Mouse (Mus musculus): Measurements from ENCODE around the gene Psme1. TPM values are rescaled to one million over a fixed set of nuclear protein-coding genes. Genes with fewer than 3 reads are reported as not detected.
A peak's percentile ranks its signal among the peaks of the same experiment; 100 is the strongest.

Psme1 gene
- polyA plus RNA-seq, 1 experiment: 188 TPM

DNA sequence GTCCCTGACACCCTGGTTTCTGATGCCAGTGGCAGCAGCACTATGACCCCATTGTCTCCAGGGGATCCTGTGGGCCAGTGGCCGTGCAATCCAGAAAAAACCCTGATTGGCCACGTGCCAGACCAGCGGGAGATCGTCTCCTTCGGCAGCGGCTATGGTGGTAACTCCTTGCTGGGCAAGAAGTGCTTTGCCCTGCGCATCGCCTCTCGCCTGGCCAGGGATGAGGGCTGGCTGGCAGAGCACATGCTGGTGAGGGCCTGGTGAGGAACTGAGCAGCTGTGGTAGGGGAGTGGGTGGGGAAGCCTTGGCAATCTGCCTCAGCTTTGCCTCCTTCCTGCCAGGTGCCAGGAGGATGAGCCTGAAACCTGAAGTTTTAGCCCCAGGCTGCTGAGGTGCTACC is 33.6 kb upstream of the Psme1 start:
- TF ChIP-seq CTCF (IDR thresholded peaks at IDR 0.05; ENCODE audit: low read depth, low read length) (no peak), POLR2A (IDR thresholded peaks at IDR 0.05; ENCODE audit: insufficient read depth, low read length) (no peak), EP300 (IDR thresholded peaks at IDR 0.05; ENCODE audit: insufficient read depth, low read depth, low read length) (no peak)
- Histone ChIP-seq H3K4me1 (ENCODE audit: control insufficient read depth, insufficient read depth, low read length) (peaks cover 2% of the 10 kb centered on the region), H3K36me3 (ENCODE audit: control insufficient read depth, insufficient read depth, low read length, poor library complexity, severe bottlenecking) (peaks cover 49% of the 10 kb centered on the region), H3K4me3 (ENCODE audit: low read depth, low read length) (no peak overlapping the region), H3K9me3 (replicated peaks; ENCODE audit: control insufficient read depth, insufficient read depth, low read length, poor library complexity, severe bottlenecking) (no peaks in the 10 kb centered on the region), H3K9ac (ENCODE audit: low read depth, poor library complexity, severe bottlenecking) (no peak overlapping the region), H3K27me3 (ENCODE audit: control insufficient read depth, insufficient read depth, low read length, poor library complexity, severe bottlenecking) (no peaks in the 10 kb centered on the region), H3K27ac (ENCODE audit: insufficient read depth, low read length) (no peak overlapping the region)

DNA sequence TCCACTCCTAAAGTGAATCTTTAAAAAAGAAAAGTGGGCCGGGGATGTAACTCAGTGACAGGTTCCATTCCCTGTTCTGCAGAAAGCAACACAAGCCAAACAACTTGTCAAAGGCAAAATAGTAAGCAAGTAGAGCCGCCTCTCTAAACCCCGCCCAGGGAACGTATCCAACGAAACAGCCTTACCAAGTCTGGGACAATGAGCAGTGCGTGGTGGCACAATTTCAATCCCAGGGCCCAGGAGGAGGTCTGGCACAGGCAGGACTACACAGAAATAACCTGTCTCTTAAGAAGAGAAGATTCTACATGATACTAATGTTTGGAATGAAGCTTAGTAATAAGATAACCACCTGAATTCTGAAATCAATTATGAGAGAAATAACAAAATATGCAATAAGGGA is 27.7 kb upstream of the Psme1 start:
- no peak overlapping the region for H3K27ac ChIP-seq (ENCODE audit: insufficient read depth, low read length)
- H3K9ac ChIP-seq (ENCODE audit: low read depth, poor library complexity, severe bottlenecking): no peak overlapping the region
- no peak for TF ChIP-seq CTCF (IDR thresholded peaks at IDR 0.05; ENCODE audit: low read depth, low read length)
- no peak for TF ChIP-seq EP300 (IDR thresholded peaks at IDR 0.05; ENCODE audit: insufficient read depth, low read depth, low read length)
- TF ChIP-seq POLR2A (IDR thresholded peaks at IDR 0.05; ENCODE audit: insufficient read depth, low read length): no peak
- peaks cover 1% of the 10 kb centered on the region for H3K4me1 ChIP-seq (ENCODE audit: control insufficient read depth, insufficient read depth, low read length)
- H3K4me3 ChIP-seq (ENCODE audit: low read depth, low read length): no peak overlapping the region
- H3K9me3 ChIP-seq (replicated peaks; ENCODE audit: control insufficient read depth, insufficient read depth, low read length, poor library complexity, severe bottlenecking): no peaks in the 10 kb centered on the region
- H3K27me3 ChIP-seq (ENCODE audit: control insufficient read depth, insufficient read depth, low read length, poor library complexity, severe bottlenecking): no peaks in the 10 kb centered on the region
- peaks cover 36% of the 10 kb centered on the region for H3K36me3 ChIP-seq (ENCODE audit: control insufficient read depth, insufficient read depth, low read length, poor library complexity, severe bottlenecking)

DNA sequence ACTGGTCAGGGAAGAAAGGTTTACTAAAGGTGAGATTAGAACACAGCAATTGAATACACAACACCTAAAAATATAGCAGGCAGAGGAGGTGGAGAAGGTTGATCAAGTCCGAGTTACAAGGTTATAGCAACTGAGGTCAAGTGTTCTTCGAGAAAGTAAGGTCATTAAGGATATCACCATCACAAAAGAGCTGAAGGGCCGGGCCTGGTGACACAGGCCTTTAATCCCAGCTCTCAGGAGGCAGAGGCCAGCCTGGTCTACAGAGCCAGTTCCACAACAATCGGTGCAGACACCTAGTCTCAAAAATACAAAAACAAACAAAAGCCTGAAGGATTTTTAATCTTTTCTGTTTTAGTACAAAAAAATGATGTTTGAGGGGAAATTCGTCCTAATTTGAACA is 26.6 kb upstream of the Psme1 start:
- no peaks in the 10 kb centered on the region for H3K27me3 ChIP-seq (ENCODE audit: control insufficient read depth, insufficient read depth, low read length, poor library complexity, severe bottlenecking)
- peaks cover 1% of the 10 kb centered on the region for H3K4me1 ChIP-seq (ENCODE audit: control insufficient read depth, insufficient read depth, low read length)
- TF ChIP-seq EP300 (IDR thresholded peaks at IDR 0.05; ENCODE audit: insufficient read depth, low read depth, low read length) (peak; percentile 84), POLR2A (IDR thresholded peaks at IDR 0.05; ENCODE audit: insufficient read depth, low read length) (no peak)
- H3K4me3 ChIP-seq (ENCODE audit: low read depth, low read length): no peak overlapping the region
- no peak overlapping the region for H3K9ac ChIP-seq (ENCODE audit: low read depth, poor library complexity, severe bottlenecking)
- H3K36me3 ChIP-seq (ENCODE audit: control insufficient read depth, insufficient read depth, low read length, poor library complexity, severe bottlenecking): peaks cover 27% of the 10 kb centered on the region
- no peaks in the 10 kb centered on the region for H3K9me3 ChIP-seq (replicated peaks; ENCODE audit: control insufficient read depth, insufficient read depth, low read length, poor library complexity, severe bottlenecking)
- H3K27ac ChIP-seq (ENCODE audit: insufficient read depth, low read length): no peak overlapping the region

DNA sequence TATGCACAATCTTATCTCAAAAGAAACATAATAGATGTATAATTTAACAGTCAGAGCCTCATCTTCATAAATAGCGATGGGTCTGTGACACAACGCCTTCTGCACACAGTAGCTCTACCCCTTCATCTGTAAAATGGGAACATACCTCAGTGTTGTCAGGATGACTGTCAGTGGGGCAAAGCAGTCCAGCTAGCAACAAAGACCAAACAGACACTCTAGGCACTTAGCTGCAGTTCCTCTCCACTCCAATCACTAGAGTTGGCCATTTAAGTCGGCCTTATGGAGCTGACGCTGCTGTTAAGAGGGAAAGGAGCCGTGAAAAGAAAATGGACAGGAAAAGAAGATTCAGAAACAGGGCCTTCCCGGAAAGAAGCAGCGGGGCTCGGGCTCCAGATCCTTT is 26.1 kb upstream of the Psme1 start:
- peaks cover 1% of the 10 kb centered on the region for H3K4me1 ChIP-seq (ENCODE audit: control insufficient read depth, insufficient read depth, low read length)
- H3K36me3 ChIP-seq (ENCODE audit: control insufficient read depth, insufficient read depth, low read length, poor library complexity, severe bottlenecking): peaks cover 26% of the 10 kb centered on the region
- no peak overlapping the region for H3K9ac ChIP-seq (ENCODE audit: low read depth, poor library complexity, severe bottlenecking)
- H3K9me3 ChIP-seq (replicated peaks; ENCODE audit: control insufficient read depth, insufficient read depth, low read length, poor library complexity, severe bottlenecking): no peaks in the 10 kb centered on the region
- TF ChIP-seq CTCF (IDR thresholded peaks at IDR 0.05; ENCODE audit: low read depth, low read length): no peak
- TF ChIP-seq EP300 (IDR thresholded peaks at IDR 0.05; ENCODE audit: insufficient read depth, low read depth, low read length): no peak
- no peak for TF ChIP-seq POLR2A (IDR thresholded peaks at IDR 0.05; ENCODE audit: insufficient read depth, low read length)
- H3K27ac ChIP-seq (ENCODE audit: insufficient read depth, low read length): peak overlapping the region; percentile 56; the same call in 1 of the 2 replicates
- no peaks in the 10 kb centered on the region for H3K27me3 ChIP-seq (ENCODE audit: control insufficient read depth, insufficient read depth, low read length, poor library complexity, severe bottlenecking)
- H3K4me3 ChIP-seq (ENCODE audit: low read depth, low read length): no peak overlapping the region

DNA sequence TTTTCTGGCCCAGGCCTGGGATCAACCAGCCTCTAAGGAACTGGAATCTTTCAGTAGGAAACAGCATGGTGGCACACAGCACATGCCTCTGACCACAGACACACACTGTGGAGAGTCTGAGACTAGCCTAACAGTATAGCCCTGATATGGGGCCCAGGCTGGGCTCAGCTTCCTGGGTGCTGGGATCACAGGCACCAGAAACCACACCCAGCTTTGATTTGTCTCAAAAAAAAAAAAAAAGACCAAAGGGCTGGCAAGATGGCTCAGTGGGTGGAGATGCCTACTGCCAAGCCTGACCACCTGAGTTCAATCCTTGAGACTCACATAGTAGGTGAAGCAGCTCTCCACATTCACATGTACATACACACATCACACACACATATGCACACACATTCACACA is 23.3 kb upstream of the Psme1 start:
- H3K27me3 ChIP-seq (ENCODE audit: control insufficient read depth, insufficient read depth, low read length, poor library complexity, severe bottlenecking): no peaks in the 10 kb centered on the region
- no peak overlapping the region for H3K27ac ChIP-seq (ENCODE audit: insufficient read depth, low read length)
- no peaks in the 10 kb centered on the region for H3K9me3 ChIP-seq (replicated peaks; ENCODE audit: control insufficient read depth, insufficient read depth, low read length, poor library complexity, severe bottlenecking)
- peaks cover 2% of the 10 kb centered on the region for H3K36me3 ChIP-seq (ENCODE audit: control insufficient read depth, insufficient read depth, low read length, poor library complexity, severe bottlenecking)
- peaks cover 1% of the 10 kb centered on the region for H3K4me1 ChIP-seq (ENCODE audit: control insufficient read depth, insufficient read depth, low read length)
- no peak for TF ChIP-seq CTCF (IDR thresholded peaks at IDR 0.05; ENCODE audit: low read depth, low read length)
- TF ChIP-seq EP300 (IDR thresholded peaks at IDR 0.05; ENCODE audit: insufficient read depth, low read depth, low read length): no peak
- TF ChIP-seq POLR2A (IDR thresholded peaks at IDR 0.05; ENCODE audit: insufficient read depth, low read length): no peak
- no peak overlapping the region for H3K4me3 ChIP-seq (ENCODE audit: low read depth, low read length)
- H3K9ac ChIP-seq (ENCODE audit: low read depth, poor library complexity, severe bottlenecking): no peak overlapping the region

DNA sequence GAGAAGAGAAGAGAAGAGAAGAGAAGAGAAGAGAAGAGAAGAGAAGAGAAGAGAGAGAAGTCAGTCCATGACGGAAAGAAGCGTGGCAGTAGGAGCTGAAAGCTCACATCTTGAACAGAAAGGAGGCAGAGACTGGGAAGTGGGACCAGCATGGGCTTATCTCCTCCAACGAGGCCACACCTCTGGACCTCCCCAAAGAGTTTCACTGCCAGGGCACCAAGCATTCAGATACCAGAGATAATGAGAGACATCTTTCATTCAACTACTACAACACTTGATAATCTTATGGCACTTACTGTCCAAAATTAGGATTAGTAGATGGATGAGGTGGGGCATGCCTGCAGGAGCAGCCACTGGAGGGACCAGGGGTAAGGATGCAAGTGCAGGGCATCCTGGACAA is 22.1 kb upstream of the Psme1 start:
- H3K27me3 ChIP-seq (ENCODE audit: control insufficient read depth, insufficient read depth, low read length, poor library complexity, severe bottlenecking): no peaks in the 10 kb centered on the region
- no peaks in the 10 kb centered on the region for H3K9me3 ChIP-seq (replicated peaks; ENCODE audit: control insufficient read depth, insufficient read depth, low read length, poor library complexity, severe bottlenecking)
- no peak overlapping the region for H3K27ac ChIP-seq (ENCODE audit: insufficient read depth, low read length)
- TF ChIP-seq CTCF (IDR thresholded peaks at IDR 0.05; ENCODE audit: low read depth, low read length) (no peak), POLR2A (IDR thresholded peaks at IDR 0.05; ENCODE audit: insufficient read depth, low read length) (no peak), EP300 (IDR thresholded peaks at IDR 0.05; ENCODE audit: insufficient read depth, low read depth, low read length) (no peak)
- H3K4me1 ChIP-seq (ENCODE audit: control insufficient read depth, insufficient read depth, low read length): peaks cover 1% of the 10 kb centered on the region
- no peak overlapping the region for H3K9ac ChIP-seq (ENCODE audit: low read depth, poor library complexity, severe bottlenecking)
- H3K36me3 ChIP-seq (ENCODE audit: control insufficient read depth, insufficient read depth, low read length, poor library complexity, severe bottlenecking): no peaks in the 10 kb centered on the region
- H3K4me3 ChIP-seq (ENCODE audit: low read depth, low read length): no peak overlapping the region
